24 mouse cellular contexts compared by ENCODE assay signal in genomic region chr11:69775716-69776115, GRCm38 (mm10). TPM values are rescaled to one million over a fixed set of nuclear protein-coding genes. Genes with fewer than 3 reads are reported as not detected.
A peak's percentile ranks its signal among the peaks of the same experiment; 100 is the strongest.
DNase-seq lines count a peak whose midpoint lies in the region; ATAC-seq and TF ChIP-seq lines count a peak whose summit lies in the region.
"Had no signal": no experiment of that assay in that cellular context is flagged by ENCODE, and none has a peak within 500 bp of the region (broad histone marks: within the 10 kb centered on the region; RNA-seq: fewer than 3 reads in every experiment).

No protein-coding gene starts in this region.

- DNase-seq in cerebellum, adult 9-11 months = peak; percentile 49
- no peak for DNase-seq in cerebellum, postnatal 4 days (ENCODE audit: low spot score in 2 of 2)
- DNase-seq in kidney, postnatal 0 days (ENCODE audit: low spot score) = peak; percentile 10
- DNase-seq in kidney, adult 8-10 months = no peak
- no peak for DNase-seq in spleen, adult 2 months (ENCODE audit: low read depth in 1 of 2, low spot score in 2 of 2)
- DNase-seq in spleen, adult 18-20 months = no peak
- DNase-seq: adrenal gland, postnatal 14 days; gastrocnemius, adult 2 months; heart, postnatal 4 days; kidney, adult 9 months; layer of hippocampus, adult 9-11 months; lung, postnatal 4 days had no signal

- H3K4me2 ChIP-seq in kidney, postnatal 0 days (ENCODE audit: low read length) = no peak overlapping the region
- H3K4me2 ChIP-seq: embryonic facial prominence, embryonic 15.5 days; hindbrain, embryonic 14.5 days; intestine, embryonic 15.5 days; limb, embryonic 15.5 days; lung, embryonic 15.5 days; midbrain, embryonic 15.5 days; neural tube, embryonic 13.5 days had no signal

- H3K4me1 ChIP-seq in kidney, postnatal 0 days (replicated peaks; ENCODE audit: insufficient read depth, low read length) = peaks cover 11% of the 10 kb centered on the region
- peaks cover 22% of the 10 kb centered on the region for H3K4me1 ChIP-seq in spleen, adult 2 months (ENCODE audit: control insufficient read depth, insufficient read depth, insufficient read length)
- H3K4me1 ChIP-seq: intestine, embryonic 15.5 days; midbrain, embryonic 15.5 days; neural tube, embryonic 13.5 days had no signal

- WGBS in kidney, postnatal 0 days = 55% methylated on average over 10 of the region's 10 CpGs
- 89% methylated on average over 10 of the region's 10 CpGs for WGBS in spleen, adult 2 months

- H3K27me3 ChIP-seq in kidney, postnatal 0 days (ENCODE audit: insufficient read depth, low read length) = no peaks in the 10 kb centered on the region
- no peaks in the 10 kb centered on the region for H3K27me3 ChIP-seq in spleen, adult 2 months (ENCODE audit: control insufficient read depth, insufficient read depth, low read length)
- H3K27me3 ChIP-seq: embryonic facial prominence, embryonic 15.5 days; intestine, embryonic 15.5 days; limb, embryonic 15.5 days; lung, embryonic 15.5 days; midbrain, embryonic 15.5 days had no signal

- ATAC-seq in kidney, postnatal 0 days (replicated peaks; ENCODE audit: low FRiP score, low read depth) = no peak
- no peak for ATAC-seq in activated CD4-positive, CD25-positive, alpha-beta regulatory T cell, adult 4 months
- ATAC-seq: forebrain, embryonic 14.5 days; intestine, embryonic 15.5 days; midbrain, embryonic 15.5 days had no signal

- H3K4me3 ChIP-seq in kidney, postnatal 0 days (replicated peaks; ENCODE audit: low read depth, low read length) = no peak overlapping the region
- H3K4me3 ChIP-seq in spleen, adult 2 months (ENCODE audit: extremely low read depth, insufficient read depth, insufficient read length) = no peak overlapping the region
- H3K4me3 ChIP-seq: embryonic facial prominence, embryonic 15.5 days; gastrocnemius, adult 2 months; intestine, embryonic 15.5 days; limb, embryonic 15.5 days; lung, embryonic 15.5 days; midbrain, embryonic 15.5 days; myocyte; neural tube, embryonic 13.5 days had no signal

- no peak overlapping the region for H3K27ac ChIP-seq in kidney, postnatal 0 days
- H3K27ac ChIP-seq in spleen, adult 2 months (ENCODE audit: insufficient read depth, low read length) = peak overlapping the region; percentile 43; the same call in 1 of the 2 replicates
- H3K27ac ChIP-seq: embryonic facial prominence, embryonic 15.5 days; gastrocnemius, adult 2 months; hindbrain, embryonic 14.5 days; intestine, embryonic 15.5 days; limb, embryonic 15.5 days; liver, embryonic 14.5 days; lung, embryonic 15.5 days; midbrain, embryonic 15.5 days; neural tube, embryonic 13.5 days had no signal

- H3K36me3 ChIP-seq in kidney, postnatal 0 days (ENCODE audit: insufficient read depth, low read length) = no peaks in the 10 kb centered on the region
- H3K36me3 ChIP-seq in spleen, adult 2 months (ENCODE audit: control insufficient read depth, insufficient read depth, low read length) = peaks cover 15% of the 10 kb centered on the region
- H3K36me3 ChIP-seq: intestine, embryonic 15.5 days had no signal

- no peak for TF ChIP-seq CTCF in kidney, postnatal 0 days (IDR thresholded peaks at IDR 0.05; ENCODE audit: low read depth)
- no peak for TF ChIP-seq CTCF in spleen, adult 2 months (IDR thresholded peaks at IDR 0.05; ENCODE audit: extremely low read depth, insufficient read depth, insufficient read length, insufficient replicate concordance)

- no peak for TF ChIP-seq POLR2A in spleen, adult 2 months (IDR thresholded peaks at IDR 0.05; ENCODE audit: low read depth, low read length)

- no peaks in the 10 kb centered on the region for H3K9me3 ChIP-seq in kidney, postnatal 0 days (replicated peaks; ENCODE audit: low read length)
- H3K9me3 ChIP-seq: embryonic facial prominence, embryonic 15.5 days; intestine, embryonic 15.5 days; limb, embryonic 15.5 days; lung, embryonic 15.5 days; midbrain, embryonic 15.5 days; neural tube, embryonic 13.5 days had no signal

- H3K9ac ChIP-seq in kidney, postnatal 0 days (ENCODE audit: low read depth, low read length) = no peak overlapping the region
- H3K9ac ChIP-seq: embryonic facial prominence, embryonic 15.5 days; hindbrain, embryonic 14.5 days; intestine, embryonic 15.5 days; limb, embryonic 15.5 days; liver, embryonic 14.5 days; lung, embryonic 15.5 days; midbrain, embryonic 15.5 days; neural tube, embryonic 13.5 days had no signal

RNA-seq across cellular contexts. Expression of gene Zbtb4, which starts 10.0 kb away (rescaled TPM):
- 2.7 and 3.3 TPM in 2 replicates for polyA plus RNA-seq in kidney, postnatal 0 days (2015; fragmentation: Nextera tagmentation; extraction: Ambion mirVana)
- 28.4 and 37.0 TPM in 2 replicates for polyA plus RNA-seq in spleen, adult 2 months (2012; rRNA removed)
- polyA plus RNA-seq in activated CD4-positive, CD25-positive, alpha-beta regulatory T cell, adult 4 months (2017; shearing (Covaris generic)) = 1 to 10 TPM; 7.8 to 8.1 TPM

RNA-seq across cellular contexts. Expression of gene Slc35g3, which starts 13.9 kb away (rescaled TPM):
- 0.17 TPM in 1 of 2 replicates, not detected in the other for polyA plus RNA-seq in kidney, postnatal 0 days (2015; fragmentation: Nextera tagmentation; extraction: Ambion mirVana)
- not detected in 2 replicates for polyA plus RNA-seq in spleen, adult 2 months (2012; rRNA removed)
- polyA plus RNA-seq in activated CD4-positive, CD25-positive, alpha-beta regulatory T cell, adult 4 months (2017; shearing (Covaris generic)) = not detected
- polyA plus RNA-seq: frontal cortex, adult 2 months; liver, embryonic 14.5 days had no signal

RNA-seq across cellular contexts. Expression of gene Polr2a, which starts 17.3 kb away (rescaled TPM):
- polyA plus RNA-seq in kidney, postnatal 0 days (2015; fragmentation: Nextera tagmentation; extraction: Ambion mirVana) = 19.0 and 21.0 TPM in 2 replicates
- 43.8 and 45.4 TPM in 2 replicates for polyA plus RNA-seq in spleen, adult 2 months (2012; rRNA removed)
- polyA plus RNA-seq in activated CD4-positive, CD25-positive, alpha-beta regulatory T cell, adult 4 months (2017; shearing (Covaris generic)) = 10 to 100 TPM; 24.0 to 28.8 TPM

RNA-seq across cellular contexts. Expression of gene Chrnb1, which starts 20.0 kb away (rescaled TPM):
- polyA plus RNA-seq in kidney, postnatal 0 days (2015; fragmentation: Nextera tagmentation; extraction: Ambion mirVana) = 12.0 and 12.1 TPM in 2 replicates
- polyA plus RNA-seq in spleen, adult 2 months (2012; rRNA removed) = 7.1 and 8.4 TPM in 2 replicates
- polyA plus RNA-seq in activated CD4-positive, CD25-positive, alpha-beta regulatory T cell, adult 4 months (2017; shearing (Covaris generic)) = 1 to 10 TPM in 1 of 2 experiments, under 1 TPM in 1; 0.66 to 4.1 TPM

RNA-seq across cellular contexts. Expression of gene Fgf11, which starts 25.9 kb away (rescaled TPM):
- 0.63 and 0.98 TPM in 2 replicates for polyA plus RNA-seq in kidney, postnatal 0 days (2015; fragmentation: Nextera tagmentation; extraction: Ambion mirVana)
- polyA plus RNA-seq in spleen, adult 2 months (2012; rRNA removed) = 1.1 and 1.2 TPM in 2 replicates
- not detected for polyA plus RNA-seq in activated CD4-positive, CD25-positive, alpha-beta regulatory T cell, adult 4 months (2017; shearing (Covaris generic))

Comparison
In these comparisons a context has a peak if more than half of its experiments do, and no peak if none do; other contexts are left out.
1. DNase-seq: peak in cerebellum, adult 9-11 months (single experiment) and kidney, postnatal 0 days (single experiment); none in cerebellum, postnatal 4 days (0 of 2), kidney, adult 8-10 months (0 of 2), spleen, adult 2 months (0 of 2) and spleen, adult 18-20 months (0 of 2).